Mouse (Mus musculus) olfactory bulb, adult 2 months (tissue): ENCODE measurements around the gene Krtap10-10. TPM values are rescaled to one million over a fixed set of nuclear protein-coding genes. Genes with fewer than 3 reads are reported as not detected.

Experiments
- H3K27ac ChIP-seq: fragments of 200-500 bp; 2 replicates; pipeline ENCODE4 v1.5.1; 2012; ENCODE audit warnings: low read depth, low read length; ENCODE audit not compliant: insufficient read depth
- H3K4me1 ChIP-seq: fragments of 200-500 bp; 2 replicates; pipeline ENCODE4 v1.6.1; 2012; ENCODE audit warnings: low read length; ENCODE audit not compliant: control insufficient read depth, insufficient read depth
- H3K4me3 ChIP-seq: fragments of 200-500 bp; 2 replicates; pipeline ENCODE4 v1.5.1; 2012; ENCODE audit warnings: mild to moderate bottlenecking, low read depth, low read length, moderate library complexity; ENCODE audit not compliant: insufficient read depth
- CTCF ChIP-seq: fragments of 200-500 bp; IDR thresholded peaks from 2 replicates; pipeline ENCODE4 v1.5.1; 2012; ENCODE audit warnings: low read depth, mild to moderate bottlenecking, low read length, moderate library complexity; ENCODE audit not compliant: insufficient read depth
- POLR2A ChIP-seq: fragments of 200-500 bp; IDR thresholded peaks from 2 replicates; pipeline ENCODE4 v1.6.1; 2012; ENCODE audit warnings: mild to moderate bottlenecking, low read depth, low read length, moderate library complexity; ENCODE audit not compliant: insufficient read depth
- WGBS: fragments of 180-500 bp; shearing (Covaris S2); methylation state at CpG from one replicate; pipeline ENCODE4 v1.1.7; 2018; 5-methylcytosine and 5-hydroxymethylcytosine counted together
- polyA plus RNA-seq: library from polyadenylated mRNA; stranded (reverse); fragments of >200 nt; gene quantifications from 2 replicates; pipeline ENCODE4 v1.2.4, GENCODE M21; 2012; ENCODE audit warnings: low replicate concordance; ENCODE audit not compliant: missing spikeins, insufficient read depth, insufficient read length

The Krtap10-10 gene
- polyA plus RNA-seq, 1 experiment: not detected

GRCm38 (mm10) chr10:77864067-77864761, 28.5 kb downstream of the Krtap10-10 start:
- no peak for TF ChIP-seq POLR2A
- TF ChIP-seq CTCF: no peak
- Histone ChIP-seq H3K27ac (no peak overlapping the region), H3K4me3 (no peak overlapping the region), H3K4me1 (peaks cover 5% of the 10 kb centered on the region)
- WGBS: 41% methylated on average over 14 of the region's 14 CpGs

GRCm38 (mm10) chr10:77864762-77865143, 29.0 kb downstream of the Krtap10-10 start:
- no peak overlapping the region for H3K4me3 ChIP-seq
- TF ChIP-seq POLR2A: no peak
- no peak for TF ChIP-seq CTCF
- H3K4me1 ChIP-seq: peaks cover 5% of the 10 kb centered on the region
- 66% methylated on average over 11 of the region's 11 CpGs for WGBS
- no peak overlapping the region for H3K27ac ChIP-seq

GRCm38 (mm10) chr10:77867546-77867945, 31.8 kb downstream of the Krtap10-10 start:
- WGBS: 67% methylated on average over 1 of the region's 1 CpGs
- Histone ChIP-seq H3K27ac (no peak overlapping the region), H3K4me3 (no peak overlapping the region), H3K4me1 (0 out of 2 replicates have a peak, but pooled peaks cover 3% of the 10 kb centered on the region)
- TF ChIP-seq POLR2A (no peak), CTCF (no peak)

DNA sequence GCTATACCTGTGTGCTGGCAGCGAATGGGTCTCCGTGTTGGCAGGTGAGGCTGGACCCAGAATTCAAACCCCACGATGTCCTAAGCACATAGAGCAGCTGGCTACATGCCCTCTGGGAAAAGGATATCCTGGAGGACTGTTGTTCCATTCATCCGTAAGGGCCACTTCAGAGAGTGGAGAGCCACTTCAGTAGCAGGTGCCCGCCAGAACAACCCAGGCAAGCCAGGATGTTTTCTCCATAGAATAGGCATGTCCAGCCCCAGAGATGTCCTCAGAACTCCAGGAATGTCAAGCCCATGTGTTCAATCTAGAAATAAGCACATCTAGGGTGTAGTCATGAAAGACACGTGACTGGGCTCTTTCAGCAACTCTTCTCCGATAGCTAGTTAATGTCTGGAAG, 33.9 kb downstream of the Krtap10-10 start:
- TF ChIP-seq CTCF: no peak
- TF ChIP-seq POLR2A: no peak
- Histone ChIP-seq H3K27ac (no peak overlapping the region), H3K4me3 (no peak overlapping the region), H3K4me1 (0 out of 2 replicates have a peak, but pooled peaks cover under 1% of the 10 kb centered on the region)
- WGBS: 91% methylated on average over 7 of the region's 7 CpGs

DNA sequence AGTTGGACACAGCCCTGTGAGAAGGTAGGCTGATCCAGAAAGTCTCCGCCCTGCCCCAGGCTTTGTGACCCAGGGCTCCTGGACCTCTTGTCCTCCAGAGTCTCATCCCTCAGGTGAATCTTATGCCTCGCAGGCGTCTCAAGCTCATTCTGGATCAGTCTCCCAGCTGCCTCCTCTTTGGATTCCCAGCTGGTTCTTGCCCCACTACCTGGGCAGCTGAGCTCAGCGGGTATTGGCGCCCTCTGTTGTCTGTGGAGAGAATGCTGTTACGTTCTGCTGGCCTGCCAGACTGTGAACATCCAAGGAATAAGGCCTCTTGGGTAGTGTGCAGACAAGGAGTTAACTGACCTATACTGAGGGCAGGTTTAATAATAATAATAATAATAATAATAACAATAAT, 43.2 kb downstream of the Krtap10-10 start:
- no peak overlapping the region for H3K27ac ChIP-seq
- 74% methylated on average over 6 of the region's 6 CpGs for WGBS
- no peak for TF ChIP-seq POLR2A
- TF ChIP-seq CTCF: peak; percentile 47; the same call in 1 of the 2 replicates
- H3K4me1 ChIP-seq: no peaks in the 10 kb centered on the region
- H3K4me3 ChIP-seq: no peak overlapping the region

DNA sequence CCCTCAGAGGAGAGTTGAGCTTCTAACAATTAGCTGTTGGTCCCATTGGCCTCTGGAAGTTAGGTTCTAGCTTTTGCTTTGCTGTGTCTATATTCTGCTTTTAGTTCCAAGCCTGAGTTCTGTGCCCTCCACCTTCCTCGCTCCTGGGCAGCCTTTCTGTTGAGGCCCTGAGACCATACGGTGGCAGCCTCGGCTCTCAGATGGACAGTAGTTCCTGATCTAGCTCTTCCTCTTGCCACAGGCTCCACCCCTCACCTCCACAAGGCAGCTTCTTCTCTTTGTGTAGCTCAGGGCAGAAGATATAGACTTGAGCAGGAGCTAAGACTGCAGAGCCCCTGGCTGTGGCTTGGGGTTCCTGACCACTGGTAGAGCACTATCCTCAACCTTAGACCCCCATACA, 44.6 kb downstream of the Krtap10-10 start:
- Histone ChIP-seq H3K4me1 (no peaks in the 10 kb centered on the region), H3K4me3 (no peak overlapping the region), H3K27ac (no peak overlapping the region)
- 88% methylated on average over 3 of the region's 3 CpGs for WGBS
- TF ChIP-seq POLR2A (no peak), CTCF (no peak)

- no peak overlapping the region for H3K27ac ChIP-seq
- H3K4me1 ChIP-seq: no peaks in the 10 kb centered on the region
- WGBS: 85% methylated on average over 5 of the region's 5 CpGs
- TF ChIP-seq POLR2A: no peak
- no peak for TF ChIP-seq CTCF
- no peak overlapping the region for H3K4me3 ChIP-seq
These were observed 46.8 kb downstream of the Krtap10-10 start for GRCm38 (mm10) chr10:77882553-77882952.

DNA sequence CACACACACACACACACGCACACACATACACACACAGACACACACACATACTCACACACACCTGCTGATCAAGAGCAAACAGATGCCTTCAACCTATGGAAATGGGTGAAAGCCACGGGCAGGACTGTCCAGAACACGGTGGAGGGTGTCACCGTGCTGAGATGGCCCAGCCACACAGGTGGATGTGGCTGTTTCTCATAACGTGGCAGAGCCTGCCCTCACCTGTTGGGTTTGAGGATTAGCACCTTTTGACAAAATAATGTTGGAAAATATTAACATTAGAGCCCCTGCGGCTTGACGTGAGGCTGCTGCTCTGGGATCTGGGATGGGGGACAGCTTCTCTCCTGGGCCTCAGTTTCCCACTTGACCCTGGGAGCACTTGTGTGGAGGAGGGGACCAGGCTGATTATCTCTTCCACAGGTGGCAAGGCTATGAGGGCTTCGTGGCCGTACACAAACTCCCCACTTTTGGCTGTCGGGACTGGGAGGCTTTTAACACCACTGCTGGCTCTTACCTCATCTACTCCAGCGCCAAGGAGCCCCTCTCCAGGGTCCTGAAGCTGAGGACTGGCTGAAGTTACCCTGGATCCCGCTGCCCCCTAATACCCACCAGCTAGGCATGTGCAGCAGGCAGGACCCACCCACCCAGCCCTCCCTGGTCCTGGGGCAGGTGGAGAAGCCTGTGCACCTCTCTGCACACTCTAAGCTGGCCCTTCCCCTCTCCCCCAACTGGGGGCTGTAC, 50.4 kb downstream of the Krtap10-10 start:
- no peak overlapping the region for H3K27ac ChIP-seq
- 62% methylated on average over 12 of the region's 12 CpGs for WGBS
- no peaks in the 10 kb centered on the region for H3K4me1 ChIP-seq
- TF ChIP-seq POLR2A (no peak), CTCF (no peak)
- H3K4me3 ChIP-seq: no peak overlapping the region

Other genes starting within 250 kb of the Krtap10-10 start
- 414 TPM in 1 of 2 replicates, not detected in the other for gene Sumo3, start 229.8 kb upstream of the Krtap10-10 start, polyA plus RNA-seq
- not detected in 2 replicates for gene Gm49325, start 229.8 kb upstream of the Krtap10-10 start, polyA plus RNA-seq
- gene Ube2g2, start 213.7 kb upstream of the Krtap10-10 start, polyA plus RNA-seq: not detected in 2 replicates
- not detected in 2 replicates for gene Tspear, start 149.4 kb upstream of the Krtap10-10 start, polyA plus RNA-seq
- not detected in 2 replicates for gene Gm19402, start 145.2 kb upstream of the Krtap10-10 start, polyA plus RNA-seq
- not detected in 2 replicates for gene Gm9508, start 138.7 kb upstream of the Krtap10-10 start, polyA plus RNA-seq
- gene Gm10272, start 129.3 kb upstream of the Krtap10-10 start, polyA plus RNA-seq: not detected in 2 replicates
- gene Gm10024, start 124.5 kb upstream of the Krtap10-10 start, polyA plus RNA-seq: not detected in 2 replicates
- not detected in 2 replicates for gene Gm10142, start 120.1 kb upstream of the Krtap10-10 start, polyA plus RNA-seq
- not detected in 2 replicates for gene Krtap12-1, start 115.3 kb upstream of the Krtap10-10 start, polyA plus RNA-seq
- gene Gm10100, start 109.5 kb upstream of the Krtap10-10 start, polyA plus RNA-seq: not detected in 2 replicates
- not detected in 2 replicates for gene Gm18596, start 93.3 kb upstream of the Krtap10-10 start, polyA plus RNA-seq
- gene Gm9736, start 84.6 kb upstream of the Krtap10-10 start, polyA plus RNA-seq: not detected in 2 replicates
- not detected in 2 replicates for gene Gm3233, start 76.3 kb upstream of the Krtap10-10 start, polyA plus RNA-seq
- gene Gm3238, start 64.6 kb upstream of the Krtap10-10 start, polyA plus RNA-seq: not detected in 2 replicates
- gene Gm7138, start 59.0 kb upstream of the Krtap10-10 start, polyA plus RNA-seq: not detected in 2 replicates
- not detected in 2 replicates for gene Gm3250, start 53.4 kb upstream of the Krtap10-10 start, polyA plus RNA-seq
- not detected in 2 replicates for gene Gm7137, start 47.7 kb upstream of the Krtap10-10 start, polyA plus RNA-seq
- not detected in 2 replicates for gene Gm9639, start 40.9 kb upstream of the Krtap10-10 start, polyA plus RNA-seq
- not detected in 2 replicates for gene Gm19668, start 36.8 kb upstream of the Krtap10-10 start, polyA plus RNA-seq
- gene Gm9507, start 24.1 kb upstream of the Krtap10-10 start, polyA plus RNA-seq: not detected in 2 replicates
- not detected in 2 replicates for gene Gm2696, start 21.3 kb upstream of the Krtap10-10 start, polyA plus RNA-seq
- gene Krtap10-4, start 8.9 kb upstream of the Krtap10-10 start, polyA plus RNA-seq: not detected in 2 replicates
- not detected in 2 replicates for gene Gm36176, start 10.9 kb downstream of the Krtap10-10 start, polyA plus RNA-seq
- gene Gm10318, start 16.9 kb downstream of the Krtap10-10 start, polyA plus RNA-seq: not detected in 2 replicates
- gene Gm3285, start 26.0 kb downstream of the Krtap10-10 start, polyA plus RNA-seq: not detected in 2 replicates
- gene Lrrc3, start 66.6 kb downstream of the Krtap10-10 start, polyA plus RNA-seq: not detected in 2 replicates
- gene Trpm2, start 134.6 kb downstream of the Krtap10-10 start, polyA plus RNA-seq: not detected in 2 replicates
- not detected in 2 replicates for gene 1810043G02Rik, start 142.6 kb downstream of the Krtap10-10 start, polyA plus RNA-seq
- not detected in 2 replicates for gene Pfkl, start 174.1 kb downstream of the Krtap10-10 start, polyA plus RNA-seq
- gene Dnmt3l, start 206.0 kb downstream of the Krtap10-10 start, polyA plus RNA-seq: not detected in 2 replicates
- gene Aire, start 207.7 kb downstream of the Krtap10-10 start, polyA plus RNA-seq: not detected in 2 replicates
- gene Icosl, start 233.4 kb downstream of the Krtap10-10 start, polyA plus RNA-seq: not detected in 2 replicates